Mouse (Mus musculus) forebrain, postnatal 0 days (tissue): ENCODE data around the gene Syde2. TPM values are rescaled to one million over a fixed set of nuclear protein-coding genes. Genes with fewer than 3 reads are reported as not detected.

ENCODE experiments used
- ATAC-seq: fragments of 200-750 bp; cut with Nextera tagmentation; 2 replicates; pipeline ENCODE4 v1.8.0; 2017; ENCODE audit warnings: mild to moderate bottlenecking, moderate library complexity
- DNase-seq: peaks from one replicate; pipeline ENCODE4 v3.0.0-alpha.2; 2015
- H3K27ac ChIP-seq: fragments of 300-500 bp; sonication (generic); 2 replicates; pipeline ENCODE4 v1.5.1; 2014; ENCODE audit warnings: low read depth, mild to moderate bottlenecking, antibody characterized with exemption, low read length, moderate library complexity, mixed read lengths
- H3K27me3 ChIP-seq: fragments of 300-500 bp; sonication (generic); 2 replicates; pipeline ENCODE4 v1.6.1; 2014; ENCODE audit warnings: mild to moderate bottlenecking, low read length, mixed read lengths; ENCODE audit not compliant: insufficient read depth
- H3K36me3 ChIP-seq: fragments of 300-500 bp; sonication (generic); 2 replicates; pipeline ENCODE4 v1.6.1; 2014; ENCODE audit warnings: mild to moderate bottlenecking, moderate library complexity; ENCODE audit not compliant: insufficient read depth
- H3K4me1 ChIP-seq: fragments of 300-500 bp; sonication (generic); 2 replicates; pipeline ENCODE4 v1.6.1; 2014; ENCODE audit warnings: antibody characterized with exemption; ENCODE audit not compliant: insufficient read depth
- H3K4me2 ChIP-seq: fragments of 300-500 bp; sonication (generic); 2 replicates; pipeline ENCODE4 v1.6.1; 2014; ENCODE audit warnings: low read depth, mild to moderate bottlenecking, moderate library complexity
- H3K4me3 ChIP-seq: fragments of 300-500 bp; sonication (generic); 2 replicates; pipeline ENCODE4 v1.5.1; 2014; ENCODE audit warnings: low read depth, low read length, mixed read lengths
- H3K9ac ChIP-seq: fragments of 300-500 bp; sonication (generic); 2 replicates; pipeline ENCODE4 v1.6.1; 2014; ENCODE audit warnings: mild to moderate bottlenecking
- H3K9me3 ChIP-seq: fragments of 300-500 bp; sonication (generic); 2 replicates; pipeline ENCODE4 v1.6.1; 2016; ENCODE audit warnings: low read length
- CTCF ChIP-seq: sonication (generic); IDR thresholded peaks from 2 replicates; pipeline ENCODE4 v1.5.1; 2016; ENCODE audit warnings: antibody characterized with exemption, control low read depth, low read depth
- WGBS: fragments of 180-500 bp; shearing (Covaris S2); extraction: QIAGEN DNeasy Blood & Tissue Kit; methylation state at CpG from one replicate; pipeline ENCODE4 v1.1.7; 2014; 5-methylcytosine and 5-hydroxymethylcytosine counted together
- polyA plus RNA-seq: library from polyadenylated mRNA; unstranded; fragments of >200 nt; fragmentation: Nextera tagmentation; extraction: Ambion mirVana; gene quantifications from 2 replicates; pipeline ENCODE4 v1.2.1, GENCODE M21; 2015
- total RNA-seq: library from RNA; depleted of rRNA; stranded (reverse); fragments of >200 nt; gene quantifications from 2 replicates; pipeline ENCODE4 v1.2.3, GENCODE M21; 2014

The Syde2 gene
- total and polyA plus RNA-seq, 2 experiments from 2014 or later, result 0.34 to 5.1 TPM

DNA sequence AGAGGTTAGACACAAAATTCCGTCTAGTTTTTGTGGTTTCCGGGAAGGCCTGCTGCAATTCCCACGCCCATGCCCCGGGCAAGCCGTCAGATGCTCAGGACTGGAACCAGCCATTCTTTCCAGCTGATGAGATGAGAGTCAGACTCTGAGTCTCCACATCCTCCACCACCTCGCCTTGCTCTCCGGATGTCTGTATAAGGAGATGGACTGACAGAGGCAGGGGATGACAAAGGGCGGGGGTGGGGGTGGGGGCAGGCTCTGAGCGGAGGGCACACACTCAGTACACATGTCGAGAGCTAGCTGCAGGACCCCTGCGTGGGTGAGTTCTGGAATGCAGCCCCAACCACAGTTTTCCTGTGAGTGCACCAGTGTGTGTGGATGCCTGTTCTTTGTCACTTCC lies 57.3 kb downstream of the Syde2 start:
- no peak for ATAC-seq
- no peak for TF ChIP-seq CTCF

GRCm38 (mm10) chr3:146046076-146046475 lies 58.4 kb downstream of the Syde2 start:
- H3K4me2 ChIP-seq, result no peak overlapping the region
- H3K4me1 ChIP-seq, result no peaks in the 10 kb centered on the region; the same call in 1 of the 2 replicates
- TF ChIP-seq CTCF, result no peak
- DNase-seq, result no peak
- H3K9ac ChIP-seq, result no peak overlapping the region
- no peak for ATAC-seq
- no peak overlapping the region for H3K4me3 ChIP-seq
- H3K27ac ChIP-seq, result no peak overlapping the region
- no peaks in the 10 kb centered on the region for H3K36me3 ChIP-seq
- H3K27me3 ChIP-seq, result no peaks in the 10 kb centered on the region
- H3K9me3 ChIP-seq, result no peaks in the 10 kb centered on the region
- WGBS, result 87% methylated on average over 11 of the region's 11 CpGs

More for the DNA sequence above, 57.3 kb downstream of the Syde2 start:
- Histone ChIP-seq H3K4me3 (no peak overlapping the region), H3K36me3 (no peaks in the 10 kb centered on the region), H3K4me1 (no peaks in the 10 kb centered on the region), H3K9me3 (no peaks in the 10 kb centered on the region), H3K9ac (no peak overlapping the region), H3K27ac (no peak overlapping the region), H3K27me3 (no peaks in the 10 kb centered on the region), H3K4me2 (no peak overlapping the region)
- 69% methylated on average over 11 of the region's 11 CpGs for WGBS
- no peak for DNase-seq

- no peaks in the 10 kb centered on the region for H3K27me3 ChIP-seq
- no peak overlapping the region for H3K4me2 ChIP-seq
- no peak overlapping the region for H3K4me3 ChIP-seq
- no peak overlapping the region for H3K9ac ChIP-seq
- DNase-seq (peak; percentile 14), ATAC-seq (peak; percentile 54)
- H3K36me3 ChIP-seq, result no peaks in the 10 kb centered on the region
- no peak for TF ChIP-seq CTCF
- H3K4me1 ChIP-seq, result no peaks in the 10 kb centered on the region; the same call in 1 of the 2 replicates
- WGBS, result 31% methylated on average over 15 of the region's 15 CpGs
- no peaks in the 10 kb centered on the region for H3K9me3 ChIP-seq
- no peak overlapping the region for H3K27ac ChIP-seq
These were observed 60.1 kb downstream of the Syde2 start for GRCm38 (mm10) chr3:146047704-146048207.

- no peak overlapping the region for H3K4me2 ChIP-seq
- H3K4me1 ChIP-seq, result no peaks in the 10 kb centered on the region; the same call in 1 of the 2 replicates
- DNase-seq (no peak), ATAC-seq (no peak)
- no peak overlapping the region for H3K9ac ChIP-seq
- WGBS, result 92% methylated on average over 5 of the region's 5 CpGs
- H3K36me3 ChIP-seq, result no peaks in the 10 kb centered on the region
- no peak for TF ChIP-seq CTCF
- H3K27ac ChIP-seq, result no peak overlapping the region
- no peaks in the 10 kb centered on the region for H3K9me3 ChIP-seq
- no peak overlapping the region for H3K4me3 ChIP-seq
- H3K27me3 ChIP-seq, result no peaks in the 10 kb centered on the region
These were observed 62.3 kb downstream of the Syde2 start for GRCm38 (mm10) chr3:146049951-146050350.

DNA sequence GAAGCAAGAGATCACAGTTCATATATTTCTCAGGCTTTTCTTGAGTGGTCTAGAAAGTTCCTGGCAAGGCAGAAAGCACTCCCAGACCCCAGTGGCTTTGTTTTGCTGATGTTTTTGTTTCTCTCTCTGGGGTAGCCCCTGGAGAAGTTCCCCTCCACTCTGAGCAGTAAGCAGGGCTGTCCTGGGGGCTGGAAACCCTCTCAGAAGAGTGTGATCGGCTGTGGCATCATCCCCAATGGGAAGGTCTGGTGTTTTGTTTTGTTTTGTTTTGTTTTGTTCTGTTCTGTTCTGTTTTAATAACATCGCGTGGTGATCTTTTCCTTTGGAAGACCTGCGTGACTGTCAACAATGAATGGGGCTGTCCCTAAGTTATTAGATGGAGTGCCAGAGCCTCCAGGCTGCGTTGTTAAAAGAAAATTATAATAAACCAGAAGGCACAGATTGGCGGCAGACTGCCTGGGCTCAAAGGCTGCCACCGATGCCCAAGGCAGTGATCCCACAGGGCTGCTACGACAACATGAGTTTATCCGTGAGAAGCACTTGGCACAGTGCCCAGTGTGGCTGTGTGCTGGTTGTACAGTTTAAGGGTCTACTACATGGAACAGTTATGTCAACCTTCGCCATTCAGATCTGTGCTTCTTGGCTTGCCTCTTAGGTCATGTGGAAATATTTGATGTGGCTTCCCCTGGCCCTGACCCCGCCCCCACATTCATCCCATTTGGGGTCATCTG lies 63.8 kb downstream of the Syde2 start:
- H3K4me1 ChIP-seq, result no peaks in the 10 kb centered on the region; the same call in 1 of the 2 replicates
- no peaks in the 10 kb centered on the region for H3K9me3 ChIP-seq
- WGBS, result 16% methylated on average over 11 of the region's 11 CpGs
- H3K36me3 ChIP-seq, result no peaks in the 10 kb centered on the region
- H3K9ac ChIP-seq, result no peak overlapping the region
- peak; percentile 71 for DNase-seq
- H3K27ac ChIP-seq, result no peak overlapping the region
- TF ChIP-seq CTCF, result no peak
- H3K27me3 ChIP-seq, result no peaks in the 10 kb centered on the region
- no peak overlapping the region for H3K4me3 ChIP-seq
- ATAC-seq, result peak; percentile 82
- 0 out of 2 replicates have a peak overlapping the region, but pooled peaks have one; percentile 8 for H3K4me2 ChIP-seq

- 66% methylated on average over 6 of the region's 6 CpGs for WGBS
- H3K4me3 ChIP-seq, result no peak overlapping the region
- no peak overlapping the region for H3K9ac ChIP-seq
- no peaks in the 10 kb centered on the region for H3K27me3 ChIP-seq
- no peak overlapping the region for H3K4me2 ChIP-seq
- H3K36me3 ChIP-seq, result no peaks in the 10 kb centered on the region
- DNase-seq, result no peak
- no peaks in the 10 kb centered on the region; the same call in 1 of the 2 replicates for H3K4me1 ChIP-seq
- ATAC-seq, result no peak
- no peaks in the 10 kb centered on the region for H3K9me3 ChIP-seq
- TF ChIP-seq CTCF, result no peak
- no peak overlapping the region for H3K27ac ChIP-seq
These were observed 65.6 kb downstream of the Syde2 start for GRCm38 (mm10) chr3:146053082-146053814.

- Histone ChIP-seq H3K4me3 (no peak overlapping the region), H3K9ac (no peak overlapping the region), H3K27me3 (no peaks in the 10 kb centered on the region), H3K36me3 (no peaks in the 10 kb centered on the region), H3K4me2 (no peak overlapping the region), H3K4me1 (no peaks in the 10 kb centered on the region; the same call in 1 of the 2 replicates), H3K9me3 (no peaks in the 10 kb centered on the region), H3K27ac (no peak overlapping the region)
- no peak for TF ChIP-seq CTCF
- ATAC-seq (no peak), DNase-seq (no peak)
- WGBS, result 80% methylated on average over 2 of the region's 2 CpGs
These were observed 66.2 kb downstream of the Syde2 start for GRCm38 (mm10) chr3:146053873-146054272.
